Mouse (Mus musculus) megakaryocyte, embryonic 14.5 days (primary cell): Measurements from ENCODE around the gene Hapln4.
"Not testable (repeated sequence)": the region's sequence is repeated elsewhere in the genome, so short reads cannot be mapped to it uniquely, and the experiment has no call there.

Experiments
- FLI1 ChIP-seq: IDR thresholded peaks from 2 replicates; pipeline ENCODE4 v1.6.1; 2012; ENCODE audit warnings: low read length, inconsistent platforms, mixed read lengths
- GATA1 ChIP-seq: IDR thresholded peaks from 3 replicates; pipeline ENCODE4 v1.6.1; 2012; ENCODE audit warnings: mixed read lengths, low read length, inconsistent platforms, borderline replicate concordance

- TF ChIP-seq GATA1, FLI1: not testable (repeated sequence)
Observed at GRCm38 (mm10) chr8:70050434-70050833, 32.8 kb upstream of the Hapln4 start.
